Mouse (Mus musculus): ENCODE data around the gene Plxnb2. TPM values are rescaled to one million over a fixed set of nuclear protein-coding genes. Genes with fewer than 3 reads are reported as not detected.

Gene Plxnb2
- polyA plus RNA-seq, 1 experiment from 2014 or later: 98.5 TPM

GRCm38 (mm10) chr15:89174889-89175339 lies 5.7 kb downstream of the Plxnb2 start:
- Histone ChIP-seq H3K36me3 (ENCODE audit: control insufficient read depth, insufficient read depth, low read length) (no peaks in the 10 kb centered on the region), H3K9ac (ENCODE audit: low read depth, low read length) (peak overlapping the region; percentile 83), H3K9me3 (ENCODE audit: control insufficient read depth, low read length) (no peaks in the 10 kb centered on the region), H3K27ac (ENCODE audit: low read length) (peak overlapping the region; percentile 34; the same call in 1 of the 2 replicates), H3K4me2 (ENCODE audit: low read depth, low read length) (peak overlapping the region; percentile 99; the same call in 1 of the 2 replicates), H3K4me1 (ENCODE audit: control insufficient read depth, insufficient read depth, low read length) (peaks cover 85% of the 10 kb centered on the region), H3K4me3 (ENCODE audit: low read length) (no peak overlapping the region), H3K27me3 (replicated peaks; ENCODE audit: control insufficient read depth, insufficient read depth, low read length) (no peaks in the 10 kb centered on the region)
- ATAC-seq: no peak
- WGBS: 46% methylated on average over 11 of the region's 11 CpGs

DNA sequence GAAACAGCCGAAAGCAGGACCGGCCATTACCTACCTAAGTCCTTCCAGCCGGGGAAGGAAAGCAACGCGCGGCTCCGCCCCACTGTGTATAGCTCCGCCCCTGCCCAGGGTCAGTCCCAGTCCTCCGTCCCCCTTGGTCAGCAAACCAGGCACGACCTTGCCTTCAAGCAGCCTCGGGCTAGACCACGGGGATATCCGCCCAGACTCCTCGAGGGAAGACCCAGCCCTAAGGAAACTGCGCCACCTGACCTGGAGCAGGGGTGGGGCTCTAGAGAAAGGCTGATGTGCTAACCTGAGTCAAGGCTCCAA lies 6.7 kb downstream of the Plxnb2 start:
- Histone ChIP-seq H3K4me1 (ENCODE audit: control insufficient read depth, insufficient read depth, low read length) (peaks cover 95% of the 10 kb centered on the region), H3K36me3 (ENCODE audit: control insufficient read depth, insufficient read depth, low read length) (no peaks in the 10 kb centered on the region; the same call in 1 of the 2 replicates), H3K9me3 (ENCODE audit: control insufficient read depth, low read length) (no peaks in the 10 kb centered on the region), H3K4me3 (ENCODE audit: low read length) (peak overlapping the region; percentile 68), H3K27ac (ENCODE audit: low read length) (peak overlapping the region; percentile 74), H3K4me2 (ENCODE audit: low read depth, low read length) (peak overlapping the region; percentile 99), H3K27me3 (replicated peaks; ENCODE audit: control insufficient read depth, insufficient read depth, low read length) (no peaks in the 10 kb centered on the region), H3K9ac (ENCODE audit: low read depth, low read length) (peak overlapping the region; percentile 83)
- WGBS: 1% methylated on average over 15 of the region's 15 CpGs
- peak; percentile 51 for ATAC-seq

- Histone ChIP-seq H3K27me3 (replicated peaks; ENCODE audit: control insufficient read depth, insufficient read depth, low read length) (no peaks in the 10 kb centered on the region), H3K4me1 (ENCODE audit: control insufficient read depth, insufficient read depth, low read length) (peaks cover 91% of the 10 kb centered on the region), H3K27ac (ENCODE audit: low read length) (peak overlapping the region; percentile 74), H3K9me3 (ENCODE audit: control insufficient read depth, low read length) (no peaks in the 10 kb centered on the region), H3K4me2 (ENCODE audit: low read depth, low read length) (peak overlapping the region; percentile 99), H3K4me3 (ENCODE audit: low read length) (peak overlapping the region; percentile 68), H3K9ac (ENCODE audit: low read depth, low read length) (peak overlapping the region; percentile 83), H3K36me3 (ENCODE audit: control insufficient read depth, insufficient read depth, low read length) (no peaks in the 10 kb centered on the region; the same call in 1 of the 2 replicates)
- ATAC-seq: peak; percentile 25
- WGBS: under 1% methylated on average over 58 of the region's 65 CpGs
Observed at GRCm38 (mm10) chr15:89173024-89173905, 7.3 kb downstream of the Plxnb2 start.

DNA sequence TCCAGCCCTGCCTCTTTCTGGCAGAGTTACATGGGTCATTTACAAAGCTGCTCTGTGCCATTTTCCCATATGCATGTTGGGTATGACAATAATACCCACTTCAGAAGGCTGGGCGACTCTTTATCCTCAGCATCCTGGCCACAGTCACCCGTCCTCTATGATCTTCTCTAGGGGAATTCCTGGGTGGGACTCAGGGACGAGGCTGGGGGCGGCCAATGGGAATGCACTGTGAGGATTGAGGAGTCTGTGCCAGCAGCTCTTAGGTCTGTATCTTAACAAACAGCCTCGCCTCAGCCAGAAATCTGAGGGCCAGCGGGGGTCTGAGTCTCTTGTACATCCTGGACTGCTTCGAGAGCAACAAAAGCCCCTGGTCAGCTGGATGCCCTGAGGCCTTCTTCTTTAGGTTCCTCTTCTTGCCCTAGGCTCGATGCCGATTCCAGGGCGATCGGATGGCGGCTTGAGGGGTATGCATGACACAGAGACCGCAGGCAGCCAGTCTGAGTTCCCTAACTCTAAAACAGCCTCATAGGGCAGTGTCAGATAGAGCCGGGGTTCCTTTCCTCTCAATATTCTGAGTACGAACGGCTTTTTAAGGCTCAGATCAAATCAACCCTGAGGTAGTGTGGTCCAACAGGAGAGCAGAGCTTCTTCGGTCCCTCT lies 8.2 kb downstream of the Plxnb2 start:
- Histone ChIP-seq H3K27me3 (replicated peaks; ENCODE audit: control insufficient read depth, insufficient read depth, low read length) (no peaks in the 10 kb centered on the region), H3K4me3 (ENCODE audit: low read length) (peak overlapping the region; percentile 68), H3K4me2 (ENCODE audit: low read depth, low read length) (peak overlapping the region; percentile 99), H3K9ac (ENCODE audit: low read depth, low read length) (peak overlapping the region; percentile 83), H3K4me1 (ENCODE audit: control insufficient read depth, insufficient read depth, low read length) (peaks cover 82% of the 10 kb centered on the region), H3K9me3 (ENCODE audit: control insufficient read depth, low read length) (no peaks in the 10 kb centered on the region), H3K36me3 (ENCODE audit: control insufficient read depth, insufficient read depth, low read length) (peaks cover 6% of the 10 kb centered on the region), H3K27ac (ENCODE audit: low read length) (peak overlapping the region; percentile 74)
- ATAC-seq: no peak
- 43% methylated on average over 17 of the region's 17 CpGs for WGBS

DNA sequence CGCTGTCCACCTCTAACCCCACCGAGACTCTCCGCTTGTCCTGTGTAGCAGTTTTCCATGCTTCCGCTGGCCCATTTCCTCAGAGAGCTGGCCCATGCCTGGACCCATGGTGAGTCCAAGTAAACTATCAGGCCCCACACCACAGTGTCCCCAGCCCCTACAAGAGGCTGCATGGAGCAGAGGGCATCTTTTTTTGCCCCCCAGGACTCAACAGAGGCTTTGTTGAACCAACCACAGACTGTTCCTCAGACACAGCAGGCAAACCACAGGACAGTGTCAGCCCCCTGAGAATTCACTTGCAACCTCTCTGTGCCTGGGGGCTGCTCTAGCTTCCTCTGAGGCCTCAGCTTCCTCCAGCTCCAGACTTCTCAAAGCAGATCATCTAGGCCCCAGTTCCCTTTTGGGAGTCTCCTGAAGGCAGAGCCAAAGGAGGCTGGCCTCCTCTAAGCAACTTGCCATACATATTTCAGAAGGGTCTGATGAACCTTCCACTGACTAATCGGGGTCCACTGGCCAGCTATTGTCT lies 9.0 kb downstream of the Plxnb2 start:
- Histone ChIP-seq H3K9me3 (ENCODE audit: control insufficient read depth, low read length) (no peaks in the 10 kb centered on the region), H3K4me2 (ENCODE audit: low read depth, low read length) (no peak overlapping the region), H3K27ac (ENCODE audit: low read length) (no peak overlapping the region), H3K4me3 (ENCODE audit: low read length) (no peak overlapping the region), H3K4me1 (ENCODE audit: control insufficient read depth, insufficient read depth, low read length) (peaks cover 74% of the 10 kb centered on the region), H3K27me3 (replicated peaks; ENCODE audit: control insufficient read depth, insufficient read depth, low read length) (no peaks in the 10 kb centered on the region), H3K36me3 (ENCODE audit: control insufficient read depth, insufficient read depth, low read length) (peaks cover 6% of the 10 kb centered on the region), H3K9ac (ENCODE audit: low read depth, low read length) (no peak overlapping the region)
- WGBS: 93% methylated on average over 5 of the region's 5 CpGs
- ATAC-seq: no peak

- Histone ChIP-seq H3K9ac (ENCODE audit: low read depth, low read length) (peak overlapping the region; percentile 52; the same call in 1 of the 2 replicates), H3K27me3 (replicated peaks; ENCODE audit: control insufficient read depth, insufficient read depth, low read length) (no peaks in the 10 kb centered on the region), H3K9me3 (ENCODE audit: control insufficient read depth, low read length) (no peaks in the 10 kb centered on the region), H3K36me3 (ENCODE audit: control insufficient read depth, insufficient read depth, low read length) (peaks cover 19% of the 10 kb centered on the region), H3K4me1 (ENCODE audit: control insufficient read depth, insufficient read depth, low read length) (peaks cover 59% of the 10 kb centered on the region), H3K27ac (ENCODE audit: low read length) (peak overlapping the region; percentile 85), H3K4me3 (ENCODE audit: low read length) (no peak overlapping the region), H3K4me2 (ENCODE audit: low read depth, low read length) (no peak overlapping the region)
- peak; percentile 38 for ATAC-seq
- 34% methylated on average over 3 of the region's 3 CpGs for WGBS
Observed at GRCm38 (mm10) chr15:89170102-89170501, 10.5 kb downstream of the Plxnb2 start.

DNA sequence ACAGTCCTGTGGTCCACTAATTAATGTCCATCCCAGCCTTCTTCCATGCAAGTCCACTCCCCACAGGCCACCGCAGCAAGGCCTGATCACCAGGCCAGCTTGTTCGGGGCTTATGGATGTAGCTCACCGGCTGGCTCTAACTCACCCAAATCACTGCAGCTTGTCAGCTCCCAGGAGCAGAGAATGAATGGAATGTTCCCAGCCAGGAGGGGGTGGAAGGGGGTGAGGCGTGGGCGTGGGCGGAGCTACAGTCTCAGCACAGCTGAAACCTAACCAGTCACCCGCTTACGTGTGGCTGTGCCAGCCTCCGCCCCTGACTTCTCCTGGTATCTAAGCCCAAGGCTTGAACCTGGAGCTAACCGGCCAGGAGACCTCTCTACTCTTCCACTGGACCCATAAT lies 11.2 kb downstream of the Plxnb2 start:
- peak overlapping the region; percentile 52 for H3K9ac ChIP-seq (ENCODE audit: low read depth, low read length)
- 7% methylated on average over 10 of the region's 10 CpGs for WGBS
- H3K4me3 ChIP-seq (ENCODE audit: low read length): peak overlapping the region; percentile 10
- H3K27ac ChIP-seq (ENCODE audit: low read length): peak overlapping the region; percentile 85
- ATAC-seq: peak; percentile 34
- peak overlapping the region; percentile 26 for H3K4me2 ChIP-seq (ENCODE audit: low read depth, low read length)
- no peaks in the 10 kb centered on the region for H3K9me3 ChIP-seq (ENCODE audit: control insufficient read depth, low read length)
- no peaks in the 10 kb centered on the region for H3K27me3 ChIP-seq (replicated peaks; ENCODE audit: control insufficient read depth, insufficient read depth, low read length)
- H3K36me3 ChIP-seq (ENCODE audit: control insufficient read depth, insufficient read depth, low read length): peaks cover 23% of the 10 kb centered on the region
- H3K4me1 ChIP-seq (ENCODE audit: control insufficient read depth, insufficient read depth, low read length): peaks cover 52% of the 10 kb centered on the region

GRCm38 (mm10) chr15:89168922-89169321 lies 11.7 kb downstream of the Plxnb2 start:
- Histone ChIP-seq H3K4me2 (ENCODE audit: low read depth, low read length) (0 out of 2 replicates have a peak overlapping the region, but pooled peaks have one; percentile 26), H3K9ac (ENCODE audit: low read depth, low read length) (peak overlapping the region; percentile 5), H3K4me1 (ENCODE audit: control insufficient read depth, insufficient read depth, low read length) (peaks cover 47% of the 10 kb centered on the region), H3K4me3 (ENCODE audit: low read length) (no peak overlapping the region), H3K27me3 (replicated peaks; ENCODE audit: control insufficient read depth, insufficient read depth, low read length) (no peaks in the 10 kb centered on the region), H3K36me3 (ENCODE audit: control insufficient read depth, insufficient read depth, low read length) (peaks cover 28% of the 10 kb centered on the region), H3K9me3 (ENCODE audit: control insufficient read depth, low read length) (no peaks in the 10 kb centered on the region), H3K27ac (ENCODE audit: low read length) (peak overlapping the region; percentile 43)
- no peak for ATAC-seq
- whole genome bisulfite sequencing: 41% methylated on average over 10 of the region's 10 CpGs

GRCm38 (mm10) chr15:89165478-89165877 lies 15.1 kb downstream of the Plxnb2 start:
- H3K27ac ChIP-seq (ENCODE audit: low read length): no peak overlapping the region
- no peak for ATAC-seq
- H3K4me2 ChIP-seq (ENCODE audit: low read depth, low read length): no peak overlapping the region
- H3K36me3 ChIP-seq (ENCODE audit: control insufficient read depth, insufficient read depth, low read length): peaks cover 50% of the 10 kb centered on the region
- 89% methylated on average over 12 of the region's 12 CpGs for WGBS
- no peaks in the 10 kb centered on the region for H3K27me3 ChIP-seq (replicated peaks; ENCODE audit: control insufficient read depth, insufficient read depth, low read length)
- no peaks in the 10 kb centered on the region for H3K9me3 ChIP-seq (ENCODE audit: control insufficient read depth, low read length)
- H3K4me3 ChIP-seq (ENCODE audit: low read length): no peak overlapping the region
- H3K9ac ChIP-seq (ENCODE audit: low read depth, low read length): no peak overlapping the region
- H3K4me1 ChIP-seq (ENCODE audit: control insufficient read depth, insufficient read depth, low read length): peaks cover 18% of the 10 kb centered on the region
